Mouse (Mus musculus) cerebellum, adult 11 months (tissue): Measurements from ENCODE around the gene Nxpe3.

Experiments used
- DNase-seq: peaks from one replicate; pipeline ENCODE4 v3.0.0; 2022

Gene Nxpe3

DNA sequence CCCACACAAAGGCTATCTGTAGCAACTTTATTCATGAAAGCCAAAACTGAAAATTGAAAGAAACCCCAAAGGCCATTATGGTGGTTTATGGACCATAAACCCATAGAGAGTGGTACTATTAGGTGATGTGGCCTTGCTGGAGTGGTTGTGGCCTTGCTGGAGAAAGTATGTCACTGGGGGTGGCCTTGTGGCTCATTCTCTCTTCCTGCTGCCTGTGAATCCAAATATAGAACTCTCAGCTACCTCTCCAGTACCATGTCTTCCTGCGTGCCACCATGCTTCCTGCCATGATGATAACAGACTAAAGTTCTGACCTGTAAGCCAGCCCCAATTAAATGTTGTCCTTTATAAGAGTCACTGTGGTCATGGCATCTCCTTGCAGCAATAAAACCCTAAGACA is 90.3 kb downstream of the Nxpe3 start:
- no peak for DNase-seq

DNA sequence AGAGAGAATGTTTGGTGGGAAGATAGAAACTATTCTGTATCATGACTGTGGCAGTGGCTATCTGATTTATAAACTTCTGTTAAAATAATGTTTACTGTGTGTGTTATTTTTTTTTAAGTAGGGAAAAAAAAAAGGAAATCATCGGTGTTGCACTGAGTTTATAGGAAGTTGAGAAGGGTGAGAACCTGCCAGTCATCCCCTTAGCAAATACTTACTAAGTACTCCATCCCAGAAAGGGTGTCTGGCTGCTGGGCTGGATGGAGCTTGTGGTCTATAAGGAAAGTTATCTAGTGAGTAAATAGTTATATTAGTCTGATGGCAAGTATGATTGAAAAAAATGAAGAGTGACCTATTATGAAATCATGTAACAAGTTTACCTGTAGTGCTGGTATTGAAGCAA is 93.5 kb downstream of the Nxpe3 start:
- no peak for DNase-seq

DNA sequence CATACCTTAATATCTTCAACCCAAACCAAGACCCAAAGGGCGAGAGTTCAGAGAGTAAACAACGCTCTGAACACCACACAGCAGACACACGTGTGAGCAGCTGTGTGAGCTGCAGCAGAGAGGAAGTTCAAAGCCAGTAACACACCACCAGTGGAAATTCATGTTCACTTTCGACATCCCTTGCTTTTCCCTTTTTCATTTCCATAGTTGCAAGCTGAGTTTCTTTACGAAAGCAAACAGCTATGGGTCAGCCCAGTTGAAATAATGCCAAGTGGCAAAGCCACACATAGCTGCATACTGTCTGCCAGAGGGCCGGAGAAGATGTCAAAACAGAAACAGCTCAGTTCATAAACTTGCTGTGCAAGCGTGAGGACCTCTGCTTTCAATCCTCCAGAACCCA is 96.2 kb downstream of the Nxpe3 start:
- no peak for DNase-seq

DNA sequence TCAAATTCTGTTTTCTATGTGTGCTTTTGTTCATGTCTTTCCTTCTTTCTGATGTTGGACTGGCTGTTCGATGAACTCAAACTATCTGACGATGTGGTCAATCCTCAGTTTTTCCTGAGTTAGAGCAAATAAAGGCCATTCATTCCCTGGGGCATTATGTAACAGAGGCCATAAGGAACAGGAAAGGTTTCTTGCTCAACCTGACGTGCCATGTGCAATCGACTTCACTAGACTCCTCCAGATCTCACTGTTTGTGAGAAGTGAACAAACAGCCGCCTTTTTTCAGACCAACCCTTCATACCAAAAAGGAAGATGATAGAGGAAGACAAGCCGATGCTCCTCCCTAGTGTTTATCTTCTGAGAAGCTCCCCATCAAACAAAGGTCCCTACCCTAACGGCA is 104.8 kb downstream of the Nxpe3 start:
- no peak for DNase-seq
